Mouse (Mus musculus): ENCODE measurements at regions not wholly inside any gene's neighbourhood (a gene's known extent, or its start where the extent isn't known, plus 50 kb on each side); places are given as distances from the start of the nearest gene placed in this dataset.

GRCm38 (mm10) chrX:145848937-145849783 lies 344.2 kb upstream of the Amot start:
- H3K9me3 ChIP-seq (ENCODE audit: low read length) = no peaks in the 10 kb centered on the region
- no peak overlapping the region for H3K27ac ChIP-seq (ENCODE audit: low read length)
- ATAC-seq (ENCODE audit: low FRiP score, low TSS enrichment) = peak; percentile 81
- no peaks in the 10 kb centered on the region for H3K27me3 ChIP-seq (ENCODE audit: insufficient read depth, low read length)
- H3K9ac ChIP-seq (replicated peaks; ENCODE audit: low read length) = no peak overlapping the region
- no peaks in the 10 kb centered on the region for H3K4me1 ChIP-seq (ENCODE audit: insufficient read depth, low read length)
- H3K36me3 ChIP-seq (ENCODE audit: insufficient read depth, low read length) = no peaks in the 10 kb centered on the region
- no peak overlapping the region for H3K4me3 ChIP-seq (ENCODE audit: low read length)
- no peak overlapping the region for H3K4me2 ChIP-seq (replicated peaks; ENCODE audit: low read depth, low read length)
- WGBS = 67% methylated on average over 13 of the region's 13 CpGs

DNA sequence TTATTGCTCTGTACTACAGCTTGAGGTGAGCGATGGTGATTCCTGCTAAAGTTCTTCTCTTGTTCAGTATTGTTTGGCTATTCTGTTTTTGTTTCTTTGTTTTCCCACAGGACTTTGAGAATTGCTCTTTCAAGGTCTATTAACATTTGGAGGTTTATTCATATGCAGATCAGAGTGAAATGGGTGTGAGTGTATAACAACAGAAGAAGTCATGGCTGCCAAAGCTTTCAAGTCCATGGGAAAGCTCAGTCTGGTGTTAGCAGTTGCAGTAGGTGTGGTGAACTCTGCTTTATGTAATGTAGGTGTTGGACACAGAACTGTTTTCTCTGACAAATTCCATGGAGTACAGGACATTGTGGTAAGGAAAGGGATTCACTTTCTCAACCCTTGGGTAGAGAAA lies 328.1 kb upstream of the Amot start:
- Histone ChIP-seq H3K4me3 (ENCODE audit: low read length) (no peak overlapping the region), H3K36me3 (ENCODE audit: insufficient read depth, low read length) (no peaks in the 10 kb centered on the region), H3K9me3 (ENCODE audit: low read length) (no peaks in the 10 kb centered on the region), H3K27me3 (ENCODE audit: insufficient read depth, low read length) (no peaks in the 10 kb centered on the region), H3K9ac (replicated peaks; ENCODE audit: low read length) (no peak overlapping the region), H3K4me2 (replicated peaks; ENCODE audit: low read depth, low read length) (no peak overlapping the region), H3K4me1 (ENCODE audit: insufficient read depth, low read length) (no peaks in the 10 kb centered on the region), H3K27ac (ENCODE audit: low read length) (no peak overlapping the region)
- ATAC-seq (ENCODE audit: low FRiP score, low TSS enrichment) = no peak
- whole genome bisulfite sequencing = 73% methylated on average over 1 of the region's 1 CpGs

GRCm38 (mm10) chrX:145812995-145813394 lies 308.0 kb upstream of the Amot start:
- H3K4me3 ChIP-seq (ENCODE audit: low read length) = no peak overlapping the region
- no peak overlapping the region for H3K9ac ChIP-seq (replicated peaks; ENCODE audit: low read length)
- no peak for ATAC-seq (ENCODE audit: low FRiP score, low TSS enrichment)
- no peak overlapping the region for H3K27ac ChIP-seq (ENCODE audit: low read length)
- no peaks in the 10 kb centered on the region for H3K27me3 ChIP-seq (ENCODE audit: insufficient read depth, low read length)
- H3K4me2 ChIP-seq (replicated peaks; ENCODE audit: low read depth, low read length) = no peak overlapping the region
- no peaks in the 10 kb centered on the region for H3K4me1 ChIP-seq (ENCODE audit: insufficient read depth, low read length)
- 91% methylated on average over 1 of the region's 1 CpGs for WGBS
- no peaks in the 10 kb centered on the region for H3K9me3 ChIP-seq (ENCODE audit: low read length)
- no peaks in the 10 kb centered on the region for H3K36me3 ChIP-seq (ENCODE audit: insufficient read depth, low read length)
